Mouse (Mus musculus): Measurements from ENCODE around the gene Rpgrip1. TPM values are rescaled to one million over a fixed set of nuclear protein-coding genes. Genes with fewer than 3 reads are reported as not detected.

Gene Rpgrip1
- polyA plus RNA-seq, 1 experiment from 2014 or later: 6.4 TPM

DNA sequence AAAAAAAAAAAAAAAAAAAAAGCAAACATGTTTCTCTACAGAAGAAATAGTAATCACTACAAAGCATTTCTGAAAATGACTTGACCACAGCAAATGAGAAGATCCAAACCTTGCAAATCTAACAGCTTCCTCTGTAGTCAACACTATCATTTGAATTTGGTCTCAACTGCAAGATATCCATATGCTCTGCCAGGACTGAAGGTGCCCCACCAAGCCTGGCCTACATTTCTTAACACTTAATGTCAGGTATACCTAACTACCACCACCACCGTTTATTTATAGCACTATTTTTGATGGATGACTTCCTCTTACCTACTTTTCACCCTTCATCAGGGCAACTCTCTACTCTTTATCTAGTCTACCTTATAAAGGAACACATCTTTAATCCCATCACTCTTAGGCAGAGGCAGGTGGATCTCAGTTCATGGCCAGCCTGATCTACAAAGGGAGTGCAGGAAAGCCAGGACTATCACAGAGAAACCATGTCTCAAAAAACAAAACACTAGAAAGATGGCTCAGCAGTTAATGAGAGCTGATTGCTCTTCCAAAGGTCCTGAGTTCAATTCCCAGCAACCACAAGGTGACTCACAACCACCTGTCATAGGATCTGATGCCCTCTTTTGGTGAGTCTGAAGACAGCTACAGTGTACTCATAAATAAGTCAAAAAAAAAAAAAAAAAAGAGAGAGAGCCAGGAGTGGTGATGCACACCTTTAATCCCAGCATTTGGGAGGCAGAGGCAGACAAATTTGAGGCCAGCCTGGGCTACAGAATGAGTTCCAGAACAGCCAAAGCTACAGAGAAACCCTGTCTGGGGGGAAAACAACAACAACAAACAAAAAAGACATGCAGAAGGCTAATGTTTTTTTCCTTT lies 9.0 kb upstream of the Rpgrip1 start:
- DNase-seq (ENCODE audit: low read depth, low spot score) (no peak), ATAC-seq (no peak)
- POLR2A ChIA-PET: interaction anchor here (0.7 kb wide), 1 partner anchor 215 kb away, joined by 3 read pairs; no protein-coding TSS in a partner anchor
- peak; percentile 36 for TF ChIP-seq CTCF (IDR thresholded peaks at IDR 0.05)
- CTCF ChIA-PET: no interaction called here
- in situ Hi-C loops (cut with MboI; ENCODE audit: low pct_unique_long_range_greater_than_20kb): no loop called here
- H3K27me3 ChIP-seq: no peaks in the 10 kb centered on the region

DNA sequence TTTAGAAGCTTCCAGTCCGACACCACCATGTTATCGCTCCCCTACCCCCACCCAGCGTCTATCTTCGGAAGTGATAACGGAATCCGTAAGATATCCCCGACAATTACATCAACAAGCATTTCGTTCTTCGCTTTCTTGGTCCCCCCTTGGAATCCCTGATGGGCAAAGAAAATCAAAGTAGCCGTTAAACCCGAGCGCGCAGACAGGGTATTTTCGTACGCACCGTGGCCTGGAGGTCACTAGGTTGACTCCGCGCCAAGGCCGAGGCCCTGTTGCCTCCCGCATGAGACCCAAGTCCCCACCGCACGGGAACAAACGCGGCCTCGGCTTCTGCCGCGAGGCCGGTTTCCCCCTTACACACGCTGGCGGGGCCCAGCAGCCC lies 7.0 kb upstream of the Rpgrip1 start:
- in situ Hi-C loops (cut with MboI; ENCODE audit: low pct_unique_long_range_greater_than_20kb): no loop called here
- ATAC-seq (peak; percentile 7), DNase-seq (ENCODE audit: low read depth, low spot score) (no peak)
- TF ChIP-seq CTCF (IDR thresholded peaks at IDR 0.05): no peak
- H3K27me3 ChIP-seq: no peaks in the 10 kb centered on the region
- ChIA-PET POLR2A (interaction anchor here (1.3 kb wide), 1 partner anchor 84 kb away, joined by 3 read pairs; no protein-coding TSS in a partner anchor), CTCF (interaction anchor here (1.3 to 2.0 kb wide), 3 partner anchors 13 to 21 kb away, joined by 3 to 6 read pairs (median 4); no protein-coding TSS in a partner anchor)

DNA sequence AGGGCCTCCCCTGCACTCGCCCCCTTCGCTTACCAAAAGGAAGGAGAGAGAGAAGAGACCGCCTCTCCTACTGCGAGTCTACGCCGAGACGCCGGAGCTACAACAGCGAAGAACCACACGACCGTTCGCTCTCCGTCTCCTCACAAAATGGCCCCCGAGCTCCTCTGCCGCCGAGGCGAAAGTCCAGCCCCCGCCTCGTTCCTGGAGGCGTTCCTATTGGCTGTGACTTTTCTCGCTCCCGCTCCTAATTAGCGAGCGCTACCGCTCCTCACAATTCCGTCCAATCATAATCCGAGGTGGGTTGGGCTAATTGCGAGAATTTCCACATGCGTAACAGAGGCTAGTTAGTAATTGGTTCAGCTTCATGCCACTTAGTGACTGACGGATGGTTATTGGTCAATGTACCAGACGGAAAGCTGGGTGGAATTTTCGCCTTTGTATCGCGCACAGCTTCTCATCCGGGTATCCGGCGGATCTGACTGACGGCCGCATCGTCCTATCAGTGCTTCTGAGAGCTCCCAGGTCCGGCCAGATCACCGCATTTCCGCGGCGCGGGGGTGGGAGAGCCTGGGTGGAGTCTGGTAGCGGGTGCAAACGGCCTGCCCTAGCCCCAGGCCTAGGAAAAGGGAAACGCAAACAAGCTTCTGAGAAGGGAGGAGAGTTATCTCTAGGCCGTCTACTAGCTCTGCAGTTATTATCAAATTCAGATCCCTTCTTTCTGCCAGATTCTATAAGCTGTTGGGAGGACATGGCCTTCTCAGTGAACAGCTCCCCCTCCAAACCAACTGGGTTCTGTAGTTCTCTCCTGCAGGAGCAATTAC lies 6.4 kb upstream of the Rpgrip1 start, which contains the start of gene Hnrnpc:
TSS of gene Hnrnpc (minus strand) at position 173 of the 821 bp plus-strand sequence.
- TF ChIP-seq CTCF (IDR thresholded peaks at IDR 0.05): no peak
- CTCF ChIA-PET: interaction anchor here (1.3 to 2.0 kb wide), 5 partner anchors 11 to 121 kb away, joined by 3 to 6 read pairs (median 4); no protein-coding TSS in a partner anchor
- H3K27me3 ChIP-seq: no peaks in the 10 kb centered on the region
- POLR2A ChIA-PET: interaction anchor here (1.0 kb wide), 1 partner anchor 82 kb away, joined by 3 read pairs; no protein-coding TSS in a partner anchor
- DNase-seq (ENCODE audit: low read depth, low spot score) (peak; percentile 100), ATAC-seq (peak; percentile 99)
- in situ Hi-C loops (cut with MboI; ENCODE audit: low pct_unique_long_range_greater_than_20kb): no loop called here

DNA sequence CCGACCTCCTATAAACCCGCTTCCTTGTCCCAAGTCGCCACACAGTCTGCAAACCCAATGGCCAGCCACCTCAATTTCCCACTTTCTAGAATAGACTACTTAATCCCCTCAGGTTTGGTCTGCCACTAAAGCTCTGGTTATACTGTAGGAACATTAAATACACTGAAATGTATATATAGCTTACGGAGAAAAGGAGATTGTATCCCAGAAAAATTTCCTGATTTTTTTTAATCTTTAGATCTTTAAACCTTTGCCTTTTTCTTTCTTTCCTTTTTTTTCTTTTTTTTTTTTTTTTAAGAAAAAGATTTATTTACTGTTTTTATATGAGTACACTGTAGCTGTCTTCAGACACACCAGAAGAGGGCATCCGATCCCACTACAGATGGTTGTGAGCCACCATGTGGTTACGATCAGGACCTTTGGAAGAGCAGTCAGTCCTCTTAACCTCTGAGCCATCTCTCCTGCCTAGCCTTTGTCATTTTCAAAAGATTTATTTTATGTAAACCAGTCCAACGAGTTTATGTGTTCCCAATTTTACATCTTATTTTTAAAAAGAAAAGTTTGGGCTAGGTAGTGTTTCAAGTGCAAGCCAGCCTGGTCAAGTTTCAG lies 5.7 kb upstream of the Rpgrip1 start:
- peak; percentile 3 for ATAC-seq
- in situ Hi-C loops (cut with MboI; ENCODE audit: low pct_unique_long_range_greater_than_20kb): no loop called here
- no peak for DNase-seq (ENCODE audit: low read depth, low spot score)
- H3K27me3 ChIP-seq: no peaks in the 10 kb centered on the region
- ChIA-PET CTCF (interaction anchor here (1.3 to 2.0 kb wide), 5 partner anchors 12 to 122 kb away, joined by 3 to 6 read pairs (median 4); no protein-coding TSS in a partner anchor), POLR2A (interaction anchor here (1.0 kb wide), 1 partner anchor 82 kb away, joined by 3 read pairs; no protein-coding TSS in a partner anchor)
- peak; percentile 47 for TF ChIP-seq CTCF (IDR thresholded peaks at IDR 0.05)

DNA sequence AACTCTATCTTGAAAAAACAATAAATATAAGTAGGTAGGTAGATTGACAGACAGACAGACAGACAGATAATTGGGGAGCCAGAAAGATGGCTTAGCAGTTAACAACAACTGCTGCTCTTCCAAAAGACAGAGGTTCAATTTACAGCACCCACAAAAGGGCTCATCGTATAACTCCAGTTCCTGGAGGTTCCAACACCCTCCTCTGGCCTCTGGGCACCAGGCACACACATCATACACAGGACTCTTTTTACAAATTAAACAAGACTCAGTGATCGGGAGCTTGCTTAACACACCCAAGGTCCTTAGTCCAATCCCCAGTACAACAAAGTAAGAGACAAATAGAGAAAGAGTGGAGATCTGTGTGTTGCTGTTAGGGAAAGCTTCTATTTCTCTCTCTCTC lies 5.2 kb upstream of the Rpgrip1 start:
- in situ Hi-C loops (cut with MboI; ENCODE audit: low pct_unique_long_range_greater_than_20kb): no loop called here
- H3K27me3 ChIP-seq: no peaks in the 10 kb centered on the region
- DNase-seq (ENCODE audit: low read depth, low spot score) (no peak), ATAC-seq (no peak)
- CTCF ChIA-PET: interaction anchor here (1.3 to 2.0 kb wide), 2 partner anchors 20 to 122 kb away, joined by 3 to 6 read pairs; no protein-coding TSS in a partner anchor
- no peak for TF ChIP-seq CTCF (IDR thresholded peaks at IDR 0.05)
- POLR2A ChIA-PET: interaction anchor here (1.0 kb wide), 1 partner anchor 83 kb away, joined by 3 read pairs; no protein-coding TSS in a partner anchor

DNA sequence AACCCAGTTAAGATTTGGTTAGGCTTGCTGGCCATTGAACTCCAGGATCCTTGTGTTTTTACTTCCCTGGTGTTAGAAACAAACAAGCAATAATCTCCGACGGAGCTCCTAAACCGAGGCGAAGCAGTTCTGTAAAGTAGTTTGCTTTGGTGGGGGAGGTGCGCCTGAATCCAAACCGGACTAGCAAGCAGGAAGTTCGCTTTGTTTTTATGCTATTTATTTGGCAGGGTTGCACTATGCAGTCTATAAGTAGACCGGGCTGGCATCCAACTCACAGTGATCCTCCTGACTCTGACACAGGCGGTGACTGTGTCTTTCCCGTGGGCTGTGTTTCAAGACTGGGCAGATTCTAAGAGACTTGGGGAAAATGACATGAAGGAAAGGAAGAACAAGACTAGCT lies 3.8 kb upstream of the Rpgrip1 start:
- TF ChIP-seq CTCF (IDR thresholded peaks at IDR 0.05): no peak
- ChIA-PET CTCF (interaction anchor here (1.0 kb wide), 1 partner anchor 17 kb away, joined by 3 read pairs; no protein-coding TSS in a partner anchor), POLR2A (no interaction called here)
- no peak for DNase-seq (ENCODE audit: low read depth, low spot score)
- no peaks in the 10 kb centered on the region for H3K27me3 ChIP-seq
- in situ Hi-C loops (cut with MboI; ENCODE audit: low pct_unique_long_range_greater_than_20kb): no loop called here
- ATAC-seq: no peak

DNA sequence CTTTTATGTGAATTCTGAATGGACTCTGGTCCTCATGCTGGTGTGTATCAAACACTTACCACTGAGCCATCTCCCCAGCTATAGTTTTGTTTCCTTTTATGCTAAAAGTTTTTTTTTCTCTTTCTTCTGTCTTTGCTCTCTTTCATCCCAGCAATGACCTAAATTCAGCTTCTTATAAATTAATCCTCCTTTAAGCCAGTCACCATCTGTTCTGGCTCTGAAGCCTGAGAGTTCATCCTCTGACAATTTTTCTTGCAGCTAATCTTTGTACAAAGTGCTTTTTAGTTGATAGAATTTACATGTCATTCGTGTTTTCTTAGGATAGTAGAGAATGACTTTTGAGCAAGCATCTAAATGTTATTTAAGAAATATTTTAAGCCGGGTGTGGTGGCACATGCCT lies 2.5 kb upstream of the Rpgrip1 start:
- TF ChIP-seq CTCF (IDR thresholded peaks at IDR 0.05): no peak
- no peak for DNase-seq (ENCODE audit: low read depth, low spot score)
- CTCF ChIA-PET: interaction anchor here (1.0 kb wide), 1 partner anchor 12 kb away, joined by 3 read pairs; no protein-coding TSS in a partner anchor
- no peaks in the 10 kb centered on the region for H3K27me3 ChIP-seq
- in situ Hi-C loops (cut with MboI; ENCODE audit: low pct_unique_long_range_greater_than_20kb): no loop called here
- POLR2A ChIA-PET: no interaction called here
- ATAC-seq: no peak

DNA sequence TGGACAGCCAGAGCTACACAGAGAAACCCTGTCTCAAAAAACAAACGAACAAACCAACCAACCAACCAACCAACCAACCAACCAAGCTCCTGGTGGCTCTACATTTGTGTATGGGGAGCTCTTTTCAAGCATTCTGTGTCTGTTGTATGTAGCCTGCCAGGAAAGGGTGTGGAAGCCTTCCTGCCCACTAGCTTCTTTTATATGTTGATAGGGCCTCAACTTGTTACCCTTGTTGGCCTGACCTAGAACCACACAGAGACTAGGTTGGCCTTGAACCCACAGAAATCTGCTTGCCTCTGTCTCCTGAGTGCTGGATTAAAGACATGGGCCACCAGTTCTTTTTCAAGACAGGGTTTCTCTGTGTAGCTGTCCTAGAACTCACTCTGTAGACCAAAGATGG lies 3.6 kb downstream of the Rpgrip1 start:
- ATAC-seq: no peak
- no peak for TF ChIP-seq CTCF (IDR thresholded peaks at IDR 0.05)

DNA sequence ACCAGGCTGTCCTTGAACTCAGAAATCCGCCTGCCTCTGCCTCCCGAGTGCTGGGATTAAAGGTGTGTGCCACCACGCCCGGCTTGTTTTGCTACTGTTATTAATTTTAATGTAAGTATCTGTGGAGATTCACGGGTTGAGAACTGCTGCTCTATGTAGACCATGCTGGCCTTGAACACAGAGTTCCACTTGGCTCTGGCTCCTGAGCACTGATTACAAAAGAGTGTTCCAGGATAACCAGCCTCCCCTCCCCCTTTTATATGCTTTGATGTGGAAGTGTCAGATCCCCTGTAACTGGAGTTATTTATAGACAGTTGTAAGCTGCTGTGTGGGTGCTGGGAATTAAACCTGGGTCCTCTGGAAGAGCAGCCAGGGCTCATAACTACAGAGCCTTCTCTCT lies 6.7 kb downstream of the Rpgrip1 start:
- DNase-seq (ENCODE audit: low read depth, low spot score) (no peak), ATAC-seq (no peak)
- POLR2A ChIA-PET: no interaction called here
- CTCF ChIA-PET: interaction anchor here (1.3 kb wide), 1 partner anchor 30 kb away, joined by 3 read pairs; no protein-coding TSS in a partner anchor
- in situ Hi-C loops (cut with MboI; ENCODE audit: low pct_unique_long_range_greater_than_20kb): no loop called here
- peaks cover 3% of the 10 kb centered on the region for H3K27me3 ChIP-seq
- no peak for TF ChIP-seq CTCF (IDR thresholded peaks at IDR 0.05)

More for the DNA sequence above, 3.6 kb downstream of the Rpgrip1 start:
- in situ Hi-C loops (cut with MboI; ENCODE audit: low pct_unique_long_range_greater_than_20kb): no loop called here
- no peak for DNase-seq (ENCODE audit: low read depth, low spot score)
- POLR2A ChIA-PET: interaction anchor here (1.3 kb wide), 1 partner anchor 27 kb away, joined by 3 read pairs; no protein-coding TSS in a partner anchor
- peaks cover under 1% of the 10 kb centered on the region for H3K27me3 ChIP-seq
- CTCF ChIA-PET: interaction anchor here (0.9 to 1.5 kb wide), 2 partner anchors 11 to 30 kb away, joined by 3 to 5 read pairs; no protein-coding TSS in a partner anchor

DNA sequence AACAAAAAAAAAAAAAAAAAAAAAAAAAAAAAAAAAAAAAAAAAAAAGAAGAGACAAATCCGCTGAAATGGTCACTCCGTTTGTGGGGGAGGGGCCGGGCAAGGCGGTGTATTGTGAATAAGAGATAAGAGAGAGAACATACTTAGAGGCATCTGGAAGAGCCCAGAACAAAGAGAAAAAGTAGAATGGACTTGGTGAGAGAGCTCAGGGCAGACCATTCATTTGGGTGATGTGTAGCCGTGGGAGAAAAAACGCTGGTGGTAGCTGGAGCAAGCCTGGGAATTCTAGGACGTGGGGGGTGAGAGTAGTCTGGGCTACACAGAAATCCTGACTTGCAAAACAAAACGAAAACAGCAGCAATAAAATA lies 7.9 kb downstream of the Rpgrip1 start:
- in situ Hi-C loops (cut with MboI; ENCODE audit: low pct_unique_long_range_greater_than_20kb): no loop called here
- DNase-seq (ENCODE audit: low read depth, low spot score) (no peak), ATAC-seq (no peak)
- peaks cover 3% of the 10 kb centered on the region for H3K27me3 ChIP-seq
- CTCF ChIA-PET: no interaction called here
- POLR2A ChIA-PET: no interaction called here
- no peak for TF ChIP-seq CTCF (IDR thresholded peaks at IDR 0.05)
